Mouse (Mus musculus): ENCODE results near the gene Gm9376.

Gene Gm9376

DNA sequence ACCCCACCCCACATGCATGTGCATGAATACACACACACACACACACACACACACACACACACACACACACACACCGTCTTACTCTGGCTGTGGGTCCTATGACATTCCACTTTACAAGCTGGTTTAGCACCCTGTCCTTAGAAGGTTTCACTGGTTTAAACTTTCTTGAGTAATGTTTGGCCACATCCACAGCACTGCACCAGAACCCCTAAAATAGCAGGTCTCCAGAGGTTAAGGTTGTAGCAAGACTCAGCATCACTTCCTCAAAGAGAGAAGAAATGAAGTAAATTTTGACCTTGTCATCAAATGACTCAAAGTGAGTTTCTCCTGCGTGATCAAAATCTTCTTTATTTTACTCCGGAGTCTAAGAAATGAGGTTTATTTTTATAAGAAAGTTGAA is 15.5 kb downstream of the Gm9376 start:
- DNase-seq (ENCODE audit: inconsistent ontology term) = no peak

DNA sequence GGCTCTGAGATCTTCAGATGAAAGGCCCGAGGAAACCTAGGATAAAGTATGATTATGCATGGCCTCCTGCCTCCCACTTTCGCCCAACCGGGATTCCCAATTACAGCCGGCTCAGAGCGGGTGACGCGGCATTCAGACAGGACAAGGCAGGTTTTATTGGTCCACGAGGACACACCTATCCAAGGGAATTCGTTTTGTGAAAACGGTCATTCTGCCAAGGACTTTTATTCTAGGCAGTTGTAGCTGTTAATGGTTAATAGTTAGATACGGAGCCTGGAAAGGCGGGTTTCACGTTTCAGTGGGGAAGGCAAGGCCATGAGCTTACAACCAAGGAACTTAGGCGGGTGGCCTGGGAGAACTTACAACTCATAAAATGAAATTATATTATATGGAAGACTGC is 16.2 kb downstream of the Gm9376 start:
- no peak for DNase-seq (ENCODE audit: inconsistent ontology term)

DNA sequence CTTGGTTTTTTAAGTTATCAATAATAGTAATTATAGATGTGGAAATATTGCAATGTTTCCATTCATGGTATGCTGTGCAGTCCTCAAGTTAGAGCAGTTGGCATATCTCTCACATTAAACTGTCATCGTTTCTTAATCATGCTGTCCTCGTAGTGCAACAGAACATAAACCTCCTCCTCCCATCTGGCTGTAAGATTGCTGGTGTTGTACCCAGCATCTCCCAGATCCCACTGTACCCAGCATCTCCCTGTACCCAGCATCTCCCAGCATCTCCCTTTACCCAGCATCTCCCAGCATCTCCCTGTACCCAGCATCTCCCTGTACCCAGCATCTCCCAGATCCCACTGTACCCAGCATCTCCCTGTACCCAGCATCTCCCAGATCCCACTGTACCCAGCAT is 19.3 kb downstream of the Gm9376 start:
- DNase-seq (ENCODE audit: inconsistent ontology term) = no peak

DNA sequence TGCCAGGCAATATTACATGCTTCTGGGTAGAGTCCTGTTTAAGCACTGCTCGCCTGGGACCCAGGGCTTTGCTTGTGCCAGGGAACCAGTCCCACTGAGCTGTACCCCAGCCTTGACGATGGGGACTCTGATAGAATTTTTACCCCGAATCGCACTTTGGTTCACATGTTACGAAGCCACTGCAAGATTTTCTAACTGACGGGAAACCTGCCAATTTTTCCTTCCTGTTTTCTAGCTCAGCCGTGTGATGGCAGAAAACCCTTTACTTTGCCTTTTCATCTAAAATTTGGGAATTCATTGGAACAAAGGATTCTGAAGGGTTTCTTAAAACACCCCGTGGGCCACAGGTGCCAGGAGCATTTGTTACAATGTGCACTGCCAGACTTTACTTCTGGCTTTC is 22.4 kb downstream of the Gm9376 start:
- no peak for DNase-seq (ENCODE audit: inconsistent ontology term)

DNA sequence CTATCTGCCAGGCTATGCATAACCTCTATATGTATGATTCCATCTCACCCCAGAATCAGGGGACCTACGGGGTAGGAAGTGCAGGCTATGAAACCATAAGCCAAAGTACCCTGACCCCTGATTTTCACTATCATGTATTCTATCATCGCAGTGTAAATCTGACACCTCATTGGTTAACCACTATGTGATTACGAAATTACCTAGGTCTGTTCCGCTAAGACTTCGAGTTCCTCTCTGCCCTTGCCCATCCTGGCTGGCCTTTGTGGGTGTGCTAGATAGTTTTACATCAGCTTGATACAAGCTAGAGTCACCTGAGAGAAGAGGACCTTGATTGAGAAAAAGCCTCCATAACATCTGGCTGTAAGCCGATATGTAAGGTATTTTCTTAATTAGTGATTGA is 23.2 kb downstream of the Gm9376 start:
- no peak for DNase-seq (ENCODE audit: inconsistent ontology term)

DNA sequence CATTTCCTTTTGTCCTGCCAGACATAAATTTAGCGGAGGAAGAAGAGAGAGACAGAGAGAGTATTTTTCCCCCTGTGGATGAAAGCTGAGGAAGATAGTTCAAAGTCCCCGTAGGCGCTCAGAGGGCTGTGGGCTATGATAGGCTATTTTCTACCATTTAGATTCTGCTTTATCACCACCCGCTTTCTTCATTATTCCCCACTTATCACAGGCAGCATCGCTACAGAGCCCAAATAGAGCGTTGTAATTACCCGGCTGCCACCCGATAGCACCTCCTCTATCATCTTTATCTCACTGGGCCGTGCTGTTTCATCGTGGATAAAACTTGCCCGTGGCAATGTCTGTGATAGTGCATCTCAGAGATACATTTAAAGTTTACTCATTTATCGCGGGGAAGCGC is 35.8 kb downstream of the Gm9376 start:
- no peak for DNase-seq (ENCODE audit: inconsistent ontology term)

DNA sequence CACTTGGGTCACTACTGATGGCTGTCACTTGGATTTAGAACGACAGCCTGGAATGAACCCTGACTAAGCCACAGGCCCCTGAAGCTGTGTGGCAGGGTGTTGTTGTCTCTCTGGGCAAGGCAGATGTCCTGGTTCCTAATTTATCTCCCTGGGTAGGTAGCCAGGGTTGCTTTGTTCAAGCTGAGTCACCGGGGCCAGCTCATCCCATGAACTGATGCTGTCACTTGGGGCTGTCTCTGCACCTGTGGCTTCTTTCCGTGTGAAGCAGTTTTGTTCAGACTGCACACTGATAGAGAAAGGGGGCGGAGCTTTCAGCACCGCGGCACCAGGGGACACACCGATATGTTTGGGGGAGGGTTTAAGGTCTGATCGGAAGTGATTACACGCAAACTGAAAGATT is 37.8 kb downstream of the Gm9376 start:
- peak; percentile 42 for DNase-seq (ENCODE audit: inconsistent ontology term)

DNA sequence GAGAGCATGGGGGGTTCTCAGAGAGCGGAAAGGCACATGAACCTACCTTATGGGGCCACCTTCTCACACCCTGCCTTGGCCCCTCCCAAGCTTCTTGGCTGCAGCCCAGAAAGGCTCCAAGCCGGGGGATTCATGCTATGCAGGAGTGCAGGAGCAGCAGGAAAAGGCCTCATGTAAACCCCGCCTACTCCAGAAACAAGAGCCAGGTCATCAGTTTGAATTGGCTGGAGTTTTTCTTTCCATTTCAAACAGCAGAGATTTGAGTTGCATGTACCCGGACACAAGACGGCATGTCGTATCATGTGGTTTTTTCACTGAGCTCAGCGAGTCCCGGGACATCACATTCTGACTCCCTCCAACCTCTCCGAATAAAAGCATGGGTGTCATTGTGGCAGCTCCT is 39.2 kb downstream of the Gm9376 start:
- no peak for DNase-seq (ENCODE audit: inconsistent ontology term)

DNA sequence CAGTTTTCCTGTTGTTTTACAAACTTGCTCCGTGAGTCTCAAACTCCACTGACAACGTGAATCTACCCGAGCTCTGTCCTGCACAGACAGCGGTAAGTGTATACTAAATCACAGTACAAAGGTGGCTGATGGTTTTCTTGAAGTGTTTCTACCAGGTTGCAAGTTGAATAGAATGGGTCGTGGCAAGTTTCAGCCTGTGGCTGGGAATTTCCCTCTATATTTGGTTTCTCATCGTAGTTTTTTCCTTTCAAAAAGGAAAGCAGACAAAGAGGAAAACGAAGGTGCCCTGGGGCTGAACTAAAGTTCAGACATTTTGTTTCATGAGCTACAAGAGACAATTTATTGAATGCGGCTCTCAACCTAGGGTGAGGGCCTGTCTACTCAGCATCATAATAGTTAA is 40.3 kb downstream of the Gm9376 start:
- DNase-seq (ENCODE audit: inconsistent ontology term) = no peak

DNA sequence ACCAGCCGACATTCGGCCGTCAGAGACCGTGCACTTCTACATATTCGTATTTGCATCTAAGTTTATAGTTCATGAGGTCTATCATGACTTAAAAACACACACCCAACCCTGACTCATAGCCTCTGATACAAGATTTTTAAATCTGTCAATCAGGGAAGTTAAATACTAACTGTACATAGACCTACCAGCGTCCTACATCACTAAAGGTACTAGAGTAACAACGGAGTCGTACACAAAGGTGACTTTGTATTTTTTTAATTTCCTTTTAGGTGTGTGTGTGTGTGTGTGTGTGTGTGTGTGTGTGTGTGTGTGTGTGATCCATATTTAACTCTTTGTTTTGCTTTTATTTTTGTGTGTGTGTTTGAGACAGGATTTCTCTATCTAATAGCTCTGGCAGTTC is 44.9 kb downstream of the Gm9376 start:
- no peak for DNase-seq (ENCODE audit: inconsistent ontology term)

DNA sequence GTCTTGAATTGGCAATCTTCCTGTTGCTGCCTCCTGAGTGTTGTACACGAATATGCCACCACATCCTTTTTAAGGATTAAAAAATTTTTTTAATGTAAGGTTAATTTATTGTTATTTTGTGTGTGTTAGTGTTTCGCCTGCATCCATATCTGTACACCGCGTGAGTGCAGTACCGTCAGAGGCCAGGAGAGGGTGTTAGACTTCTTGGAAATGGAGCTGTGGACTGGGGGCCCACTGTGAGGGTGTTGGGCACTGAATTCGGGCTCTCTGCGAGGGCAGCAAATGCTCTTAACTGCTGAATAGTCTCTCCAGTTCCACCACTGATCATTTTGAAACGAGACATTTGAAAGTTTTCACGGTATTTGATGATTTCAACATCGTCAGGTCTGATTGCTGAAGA is 45.9 kb downstream of the Gm9376 start:
- DNase-seq (ENCODE audit: inconsistent ontology term) = no peak

DNA sequence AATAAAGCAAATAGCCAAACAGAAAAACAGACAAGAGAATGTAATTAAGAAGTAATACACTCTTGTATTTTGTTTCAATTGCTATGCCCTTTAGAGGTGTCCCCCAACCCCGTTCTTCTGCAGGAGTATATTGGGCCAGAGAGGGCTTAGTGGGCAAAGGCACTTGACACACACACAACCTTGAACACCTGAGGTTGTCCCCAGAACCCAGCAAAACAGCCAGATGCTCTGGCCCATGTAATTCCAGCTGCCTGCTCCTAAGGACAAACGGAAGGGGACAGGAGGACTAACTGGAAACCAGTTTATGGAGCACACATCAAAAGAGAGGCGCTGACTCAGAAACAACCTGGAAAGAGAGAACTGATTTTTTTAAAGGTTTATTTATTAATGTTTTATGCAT is 47.2 kb downstream of the Gm9376 start:
- DNase-seq (ENCODE audit: inconsistent ontology term) = no peak

DNA sequence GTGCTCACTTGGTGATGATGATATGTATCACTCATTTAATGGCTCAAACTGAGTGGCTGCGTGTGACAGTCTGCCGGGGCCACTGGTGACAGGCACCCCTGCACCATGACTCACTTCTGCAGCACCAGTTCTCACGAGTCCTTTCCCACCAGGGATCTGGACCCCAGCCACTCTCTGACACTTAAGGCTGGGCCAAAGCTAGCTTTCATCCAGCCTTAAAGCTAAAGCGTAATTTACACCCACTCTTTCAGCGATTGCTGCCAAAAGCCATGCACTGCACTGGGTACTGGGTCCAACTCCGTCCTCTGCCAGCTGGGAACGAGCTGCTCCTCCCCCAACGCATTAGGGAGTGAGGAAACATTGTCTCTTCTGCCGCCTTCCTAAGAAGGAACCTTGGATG is 50.5 kb downstream of the Gm9376 start:
- peak; percentile 5 for DNase-seq (ENCODE audit: inconsistent ontology term)
